Mouse (Mus musculus): ENCODE results near the gene Rps10. TPM values are rescaled to one million over a fixed set of nuclear protein-coding genes. Genes with fewer than 3 reads are reported as not detected.
A peak's percentile ranks its signal among the peaks of the same experiment; 100 is the strongest.
"Not testable (repeated sequence)": the region's sequence is repeated elsewhere in the genome, so short reads cannot be mapped to it uniquely, and the experiment has no call there.

The Rps10 gene
- polyA plus RNA-seq, 1 experiment: 4,498 TPM

GRCm38 (mm10) chr17:27643101-27643500 lies 6.6 kb upstream of the Rps10 start:
- H3K36me3 ChIP-seq (ENCODE audit: control insufficient read depth, insufficient read depth): no peaks in the 10 kb centered on the region
- no peak for TF ChIP-seq CEBPB (IDR thresholded peaks at IDR 0.05; ENCODE audit: low read depth)
- TF ChIP-seq MAX (IDR thresholded peaks at IDR 0.05): no peak
- no peak for TF ChIP-seq USF1 (IDR thresholded peaks at IDR 0.05; ENCODE audit: low read depth)
- TF ChIP-seq CTCF (IDR thresholded peaks at IDR 0.05; ENCODE audit: control insufficient read depth, insufficient read depth, insufficient read length): no peak
- TF ChIP-seq MYOD1 (IDR thresholded peaks at IDR 0.05; ENCODE audit: control insufficient read depth, insufficient read length, low read depth): no peak
- H3K4me3 ChIP-seq (ENCODE audit: insufficient read depth, poor library complexity, severe bottlenecking): no peak overlapping the region
- no peaks in the 10 kb centered on the region for H3K79me3 ChIP-seq (ENCODE audit: low read depth)
- H3ac ChIP-seq (ENCODE audit: control insufficient read depth, insufficient read length, low read depth): no peak overlapping the region
- no peaks in the 10 kb centered on the region for H3K79me2 ChIP-seq (ENCODE audit: control insufficient read depth, insufficient read depth)
- H3K27me3 ChIP-seq (ENCODE audit: control insufficient read depth, insufficient read depth, insufficient read length): no peaks in the 10 kb centered on the region

DNA sequence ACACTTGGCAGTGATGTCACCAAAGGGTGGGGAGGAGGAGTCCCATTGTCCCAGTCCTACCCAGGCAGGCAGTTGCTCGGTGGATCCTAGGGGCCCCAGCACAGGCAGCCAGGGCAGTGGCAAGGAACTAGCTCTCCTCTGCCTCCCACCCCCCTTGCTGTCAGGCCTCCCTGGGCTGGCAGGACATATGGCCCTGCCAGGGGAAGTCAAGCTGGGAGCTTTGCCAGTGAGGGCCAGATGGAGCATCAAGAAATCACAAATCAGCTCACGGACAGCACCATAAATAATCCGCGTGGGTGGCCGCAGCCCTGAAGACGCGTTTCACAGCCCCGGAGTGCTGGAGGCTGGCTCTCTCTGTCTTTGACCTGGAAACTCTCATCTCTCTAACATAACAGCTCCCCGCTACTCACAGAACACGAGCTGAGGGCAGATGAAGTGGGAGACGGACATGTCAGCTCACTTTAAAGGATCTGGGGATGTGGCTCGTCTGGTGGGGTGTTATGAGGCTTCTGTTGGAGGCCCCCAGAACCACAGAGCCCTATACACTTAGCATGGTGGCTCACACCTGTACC lies 6.1 kb upstream of the Rps10 start:
- Histone ChIP-seq H3K79me3 (ENCODE audit: low read depth) (no peaks in the 10 kb centered on the region), H3K4me3 (ENCODE audit: insufficient read depth, poor library complexity, severe bottlenecking) (no peak overlapping the region), H3K79me2 (ENCODE audit: control insufficient read depth, insufficient read depth) (no peaks in the 10 kb centered on the region), H3ac (ENCODE audit: control insufficient read depth, insufficient read length, low read depth) (peak overlapping the region; percentile 45), H3K36me3 (ENCODE audit: control insufficient read depth, insufficient read depth) (no peaks in the 10 kb centered on the region), H3K27me3 (ENCODE audit: control insufficient read depth, insufficient read depth, insufficient read length) (no peaks in the 10 kb centered on the region)
- TF ChIP-seq MAX (IDR thresholded peaks at IDR 0.05) (no peak), MYOD1 (IDR thresholded peaks at IDR 0.05; ENCODE audit: control insufficient read depth, insufficient read length, low read depth) (no peak), FOSL1 (IDR thresholded peaks at IDR 0.05; ENCODE audit: insufficient read depth, low read length, poor library complexity, severe bottlenecking) (no peak), MYOG (IDR thresholded peaks at IDR 0.05; ENCODE audit: control insufficient read depth, extremely low read depth, insufficient read length) (no peak), CEBPB (IDR thresholded peaks at IDR 0.05; ENCODE audit: low read depth) (no peak), USF1 (IDR thresholded peaks at IDR 0.05; ENCODE audit: low read depth) (no peak), CTCF (IDR thresholded peaks at IDR 0.05; ENCODE audit: control insufficient read depth, insufficient read depth, insufficient read length) (no peak)

- H3K79me3 ChIP-seq (ENCODE audit: low read depth); H3K36me3 ChIP-seq (ENCODE audit: control insufficient read depth, insufficient read depth); H3K27me3 ChIP-seq (ENCODE audit: control insufficient read depth, insufficient read depth, insufficient read length); H3ac ChIP-seq (ENCODE audit: control insufficient read depth, insufficient read length, low read depth); H3K4me3 ChIP-seq (ENCODE audit: insufficient read depth, poor library complexity, severe bottlenecking); H3K79me2 ChIP-seq (ENCODE audit: control insufficient read depth, insufficient read depth): not testable (repeated sequence)
Measured at GRCm38 (mm10) chr17:27639851-27640250, 3.4 kb upstream of the Rps10 start.

- H3ac ChIP-seq (ENCODE audit: control insufficient read depth, insufficient read length, low read depth): no peak overlapping the region
- peaks cover 12% of the 10 kb centered on the region for H3K79me2 ChIP-seq (ENCODE audit: control insufficient read depth, insufficient read depth)
- no peaks in the 10 kb centered on the region for H3K27me3 ChIP-seq (ENCODE audit: control insufficient read depth, insufficient read depth, insufficient read length)
- H3K36me3 ChIP-seq (ENCODE audit: control insufficient read depth, insufficient read depth): peaks cover 6% of the 10 kb centered on the region
- no peak overlapping the region for H3K4me3 ChIP-seq (ENCODE audit: insufficient read depth, poor library complexity, severe bottlenecking)
- TF ChIP-seq MYOG (IDR thresholded peaks at IDR 0.05; ENCODE audit: control insufficient read depth, extremely low read depth, insufficient read length): no peak
- TF ChIP-seq MYOD1 (IDR thresholded peaks at IDR 0.05; ENCODE audit: control insufficient read depth, insufficient read length, low read depth): no peak
- TF ChIP-seq MAX (IDR thresholded peaks at IDR 0.05): no peak
- TF ChIP-seq CEBPB (IDR thresholded peaks at IDR 0.05; ENCODE audit: low read depth): no peak
- peak; percentile 1 for TF ChIP-seq CTCF (IDR thresholded peaks at IDR 0.05; ENCODE audit: control insufficient read depth, insufficient read depth, insufficient read length)
- no peak for TF ChIP-seq USF1 (IDR thresholded peaks at IDR 0.05; ENCODE audit: low read depth)
- no peak for TF ChIP-seq FOSL1 (IDR thresholded peaks at IDR 0.05; ENCODE audit: insufficient read depth, low read length, poor library complexity, severe bottlenecking)
- H3K79me3 ChIP-seq (ENCODE audit: low read depth): peaks cover 10% of the 10 kb centered on the region
Measured at GRCm38 (mm10) chr17:27638921-27639332, 2.5 kb upstream of the Rps10 start.

- Histone ChIP-seq H3K36me3 (ENCODE audit: control insufficient read depth, insufficient read depth) (peaks cover 22% of the 10 kb centered on the region), H3K27me3 (ENCODE audit: control insufficient read depth, insufficient read depth, insufficient read length) (no peaks in the 10 kb centered on the region), H3K4me3 (ENCODE audit: insufficient read depth, poor library complexity, severe bottlenecking) (no peak overlapping the region), H3ac (ENCODE audit: control insufficient read depth, insufficient read length, low read depth) (no peak overlapping the region), H3K79me3 (ENCODE audit: low read depth) (peaks cover 26% of the 10 kb centered on the region), H3K79me2 (ENCODE audit: control insufficient read depth, insufficient read depth) (peaks cover 28% of the 10 kb centered on the region)
- no peak for TF ChIP-seq USF1 (IDR thresholded peaks at IDR 0.05; ENCODE audit: low read depth)
- no peak for TF ChIP-seq CEBPB (IDR thresholded peaks at IDR 0.05; ENCODE audit: low read depth)
- TF ChIP-seq MYOD1 (IDR thresholded peaks at IDR 0.05; ENCODE audit: control insufficient read depth, insufficient read length, low read depth): no peak
- TF ChIP-seq CTCF (IDR thresholded peaks at IDR 0.05; ENCODE audit: control insufficient read depth, insufficient read depth, insufficient read length): no peak
- no peak for TF ChIP-seq MYOG (IDR thresholded peaks at IDR 0.05; ENCODE audit: control insufficient read depth, extremely low read depth, insufficient read length)
- no peak for TF ChIP-seq FOSL1 (IDR thresholded peaks at IDR 0.05; ENCODE audit: insufficient read depth, low read length, poor library complexity, severe bottlenecking)
- no peak for TF ChIP-seq MAX (IDR thresholded peaks at IDR 0.05)
Measured at GRCm38 (mm10) chr17:27637333-27637732, 864 bp upstream of the Rps10 start.

GRCm38 (mm10) chr17:27635575-27635903 lies 930 bp downstream of the Rps10 start:
- not testable (repeated sequence) for H3K27me3 ChIP-seq (ENCODE audit: control insufficient read depth, insufficient read depth, insufficient read length); H3ac ChIP-seq (ENCODE audit: control insufficient read depth, insufficient read length, low read depth)
- Histone ChIP-seq H3K79me2 (ENCODE audit: control insufficient read depth, insufficient read depth) (peaks cover 46% of the 10 kb centered on the region), H3K36me3 (ENCODE audit: control insufficient read depth, insufficient read depth) (peaks cover 40% of the 10 kb centered on the region), H3K79me3 (ENCODE audit: low read depth) (peaks cover 44% of the 10 kb centered on the region), H3K4me3 (ENCODE audit: insufficient read depth, poor library complexity, severe bottlenecking) (peak overlapping the region; percentile 90)

All from C2C12 (cell line).